In genomic region chr4:62314516-62314915, GRCm38 (mm10) we compare ENCODE assay signal across 22 mouse cellular contexts. TPM values are rescaled to one million over a fixed set of nuclear protein-coding genes. Genes with fewer than 3 reads are reported as not detected.
DNase-seq lines count a peak whose midpoint lies in the region; ATAC-seq and TF ChIP-seq lines count a peak whose summit lies in the region.
"Had no signal": no experiment of that assay in that cellular context is flagged by ENCODE, and none has a peak within 500 bp of the region (broad histone marks: within the 10 kb centered on the region; RNA-seq: fewer than 3 reads in every experiment).

No protein-coding gene starts in this region.

- TF ChIP-seq POLR2A in liver, adult 2 months (IDR thresholded peaks at IDR 0.05; ENCODE audit: extremely low read depth, insufficient read depth, low read length), result no peak

- TF ChIP-seq CTCF in liver, adult 2 months (IDR thresholded peaks at IDR 0.05; ENCODE audit: low read depth, low read length), result no peak
- no peak for TF ChIP-seq CTCF in liver, postnatal 0 days (IDR thresholded peaks at IDR 0.05; ENCODE audit: low read depth)

- ATAC-seq in liver, postnatal 0 days, result no peak
- ATAC-seq: forebrain, embryonic 13.5 days; intestine, embryonic 15.5 days had no signal

- in situ Hi-C loops in ES-E14 (cut with MboI; ENCODE audit: low sequenced_read_pairs in 2 of 2, unreplicated experiment in 2 of 2), result no loop called here

- no peaks in the 10 kb centered on the region for H3K79me2 ChIP-seq in liver, adult 2 months (ENCODE audit: control insufficient read depth, insufficient read depth, low read length)
- peaks cover 34% of the 10 kb centered on the region; the same call in 1 of the 2 replicates for H3K79me2 ChIP-seq in macrophage (ENCODE audit: inconsistent target)

- no peak for DNase-seq in liver, adult 2 months (ENCODE audit: extremely low read depth, low read depth, low spot score)
- DNase-seq in liver, postnatal 0 days, result no peak
- DNase-seq in ES-E14 (ENCODE audit: low read depth, low spot score), result peak; percentile 20
- no peak for DNase-seq in urinary bladder, postnatal 36 days (ENCODE audit: low spot score in 2 of 2)
- no peak for DNase-seq in kidney, adult 11 months
- DNase-seq: adrenal gland, postnatal 10 days; adrenal gland, postnatal 36 days; B cell, adult 2 months; cerebellum, adult 18-20 months; cerebellum, adult 9-10 months; cerebellum, postnatal 14 days; gastrocnemius, postnatal 25 days; heart, adult 2 months; kidney, adult 18-20 months had no signal

- no peaks in the 10 kb centered on the region for H3K27me3 ChIP-seq in liver, adult 2 months (ENCODE audit: control insufficient read depth, insufficient read depth, low read length)
- no peaks in the 10 kb centered on the region for H3K27me3 ChIP-seq in liver, postnatal 0 days (ENCODE audit: insufficient read depth, low read length)
- H3K27me3 ChIP-seq: CH12.LX; forebrain, embryonic 13.5 days; hindbrain, embryonic 12.5 days; hindbrain, embryonic 15.5 days; intestine, embryonic 15.5 days had no signal

- 0 out of 2 replicates have a peak overlapping the region, but pooled peaks have one; percentile 31 for H3K27ac ChIP-seq in liver, adult 2 months (replicated peaks; ENCODE audit: insufficient read depth, low read depth, low read length)
- H3K27ac ChIP-seq in liver, postnatal 0 days (ENCODE audit: low read depth), result no peak overlapping the region
- H3K27ac ChIP-seq in ES-E14 (ENCODE audit: insufficient read depth, low read depth, low read length, poor library complexity, severe bottlenecking) (0 out of 2 replicates have a peak overlapping the region, but pooled peaks have one; percentile 1), macrophage (0 out of 2 replicates have a peak overlapping the region, but pooled peaks have one; percentile 2)
- H3K27ac ChIP-seq: forebrain, embryonic 10.5 days; forebrain, embryonic 13.5 days; heart, adult 2 months; heart, embryonic 10.5 days; hindbrain, embryonic 12.5 days; hindbrain, embryonic 15.5 days; intestine, embryonic 15.5 days had no signal

- no peak overlapping the region for H3K9ac ChIP-seq in liver, adult 2 months (ENCODE audit: low read depth, low read length)
- no peak overlapping the region for H3K9ac ChIP-seq in liver, postnatal 0 days (replicated peaks)
- H3K9ac ChIP-seq in ES-E14 (ENCODE audit: insufficient read depth, low read depth, low read length, poor library complexity, severe bottlenecking), result no peak overlapping the region
- H3K9ac ChIP-seq: forebrain, embryonic 13.5 days; hindbrain, embryonic 12.5 days; hindbrain, embryonic 15.5 days; intestine, embryonic 15.5 days had no signal

- peaks cover 71% of the 10 kb centered on the region for H3K36me3 ChIP-seq in liver, adult 2 months (ENCODE audit: control insufficient read depth, insufficient read depth, low read length)
- H3K36me3 ChIP-seq in liver, postnatal 0 days (replicated peaks; ENCODE audit: insufficient read depth, low read length), result peaks cover 67% of the 10 kb centered on the region
- no peaks in the 10 kb centered on the region; the same call in none of the 2 replicates for H3K36me3 ChIP-seq in ES-E14 (ENCODE audit: control insufficient read depth, insufficient read depth, low read length, poor library complexity, severe bottlenecking)
- H3K36me3 ChIP-seq in macrophage (ENCODE audit: inconsistent target), result peaks cover 84% of the 10 kb centered on the region

- no peak overlapping the region for H3K4me2 ChIP-seq in liver, postnatal 0 days (ENCODE audit: low read depth, low read length)
- H3K4me2 ChIP-seq: forebrain, embryonic 13.5 days; hindbrain, embryonic 12.5 days; hindbrain, embryonic 15.5 days; intestine, embryonic 15.5 days had no signal

- no peak overlapping the region for H3K4me3 ChIP-seq in liver, adult 2 months (ENCODE audit: insufficient read depth, low read depth, low read length)
- H3K4me3 ChIP-seq in liver, postnatal 0 days (ENCODE audit: low read depth, low read length), result no peak overlapping the region
- H3K4me3 ChIP-seq in ES-E14 (ENCODE audit: insufficient read depth in 1 of 2, low read depth in 1 of 2, low read length in 2 of 2, poor library complexity in 1 of 2, severe bottlenecking in 1 of 2) (no peak overlapping the region), macrophage (ENCODE audit: inconsistent target) (no peak overlapping the region)
- H3K4me3 ChIP-seq: forebrain, embryonic 10.5 days; forebrain, embryonic 13.5 days; heart, adult 2 months; heart, embryonic 10.5 days; hindbrain, embryonic 12.5 days; hindbrain, embryonic 15.5 days; intestine, embryonic 15.5 days had no signal

- WGBS in liver, adult 2 months, result 97% methylated on average over 3 of the region's 3 CpGs
- WGBS in liver, postnatal 0 days (ENCODE audit: insufficient replicate concordance), result 86% methylated on average over 3 of the region's 3 CpGs
- 97% methylated on average over 3 of the region's 3 CpGs for WGBS in macrophage (ENCODE audit: missing documents)

- H3K9me3 ChIP-seq in liver, postnatal 0 days (ENCODE audit: low read length), result no peaks in the 10 kb centered on the region
- H3K9me3 ChIP-seq in ES-E14 (ENCODE audit: control insufficient read depth, insufficient read depth, low read depth, low read length), result no peaks in the 10 kb centered on the region
- H3K9me3 ChIP-seq: forebrain, embryonic 10.5 days; forebrain, embryonic 13.5 days; heart, embryonic 10.5 days; hindbrain, embryonic 12.5 days; intestine, embryonic 15.5 days had no signal

- no peaks in the 10 kb centered on the region; the same call in 1 of the 2 replicates for H3K4me1 ChIP-seq in liver, adult 2 months (ENCODE audit: control insufficient read depth, insufficient read depth, low read length)
- no peaks in the 10 kb centered on the region for H3K4me1 ChIP-seq in liver, postnatal 0 days (ENCODE audit: insufficient read depth)
- H3K4me1 ChIP-seq in ES-E14 (ENCODE audit: control insufficient read depth in 2 of 2, insufficient read depth in 2 of 2, low read length in 2 of 2, poor library complexity in 1 of 2), result peaks cover 16 to 23% of the 10 kb centered on the region in 2 experiments
- H3K4me1 ChIP-seq: forebrain, embryonic 10.5 days; forebrain, embryonic 13.5 days; heart, embryonic 10.5 days; hindbrain, embryonic 12.5 days; hindbrain, embryonic 15.5 days; intestine, embryonic 15.5 days had no signal

- no peak for TF ChIP-seq EP300 in liver, postnatal 0 days (IDR thresholded peaks at IDR 0.05; ENCODE audit: low read depth)

TF ChIP-seq in ES-E14, 5 proteins besides CTCF, POLR2A, EP300 and RAD21:
- no peak for TF ChIP-seq ZNF384 (IDR thresholded peaks at IDR 0.05; ENCODE audit: low read depth, low read length)
- TF ChIP-seq HCFC1 (IDR thresholded peaks at IDR 0.05; ENCODE audit: borderline replicate concordance, insufficient read depth, low read length), result no peak
- no peak for TF ChIP-seq MAFK (IDR thresholded peaks at IDR 0.05; ENCODE audit: insufficient read depth, low read depth, low read length)
- TF ChIP-seq ZC3H11A (IDR thresholded peaks at IDR 0.05; ENCODE audit: borderline replicate concordance, low read depth, low read length), result no peak
- no peak for TF ChIP-seq CHD2 (IDR thresholded peaks at IDR 0.05; ENCODE audit: low read depth, low read length)

RNA-seq across cellular contexts. Expression of gene Fkbp15, which starts 45.8 kb away (rescaled TPM):
- 22.7 and 24.5 TPM in 2 replicates for total RNA-seq in liver, adult 2 months (2014; rRNA removed)
- 17.4 and 20.0 TPM in 2 replicates for polyA plus RNA-seq in liver, adult 2 months (2012; rRNA removed)
- polyA plus RNA-seq in liver, postnatal 0 days (2015; fragmentation: Nextera tagmentation; extraction: Ambion mirVana), result 11.7 and 13.3 TPM in 2 replicates
- 20.3 and 20.7 TPM in 2 replicates for total RNA-seq in ES-E14 (2012; rRNA removed)
- total RNA-seq in macrophage (2018; cell fraction: chromatin; rRNA removed), result 100 to 1,000 TPM; 169 to 626 (median 517) TPM
- total RNA-seq in macrophage (2018; cell fraction: cytosol; rRNA removed), result 100 to 1,000 TPM; 103 to 194 (median 146) TPM
- 100 to 1,000 TPM; 122 to 388 (median 268) TPM for total RNA-seq in macrophage (2018; cell fraction: nucleus; rRNA removed)
- polyA plus RNA-seq in macrophage (2018), result 137 to 171 TPM (median 154 TPM) in 3 replicates

RNA-seq across cellular contexts. Expression of gene Slc31a1, which starts 46.0 kb away (rescaled TPM):
- total RNA-seq in liver, adult 2 months (2014; rRNA removed), result 88.4 and 91.4 TPM in 2 replicates
- polyA plus RNA-seq in liver, adult 2 months (2012; rRNA removed), result 75.3 and 81.5 TPM in 2 replicates
- polyA plus RNA-seq in liver, postnatal 0 days (2015; fragmentation: Nextera tagmentation; extraction: Ambion mirVana), result 50.9 and 54.3 TPM in 2 replicates
- 27.9 and 30.7 TPM in 2 replicates for total RNA-seq in ES-E14 (2012; rRNA removed)
- 10 to 100 TPM in 25 of 26 experiments, 1 to 10 TPM in 1; 9.1 to 64.5 (median 30.9) TPM for total RNA-seq in macrophage (2018; cell fraction: chromatin; rRNA removed)
- 100 to 1,000 TPM in 13 of 26 experiments, 10 to 100 TPM in 13; 80.7 to 117 (median 99.3) TPM for total RNA-seq in macrophage (2018; cell fraction: cytosol; rRNA removed)
- 100 to 1,000 TPM in 10 of 26 experiments, 10 to 100 TPM in 16; 37.3 to 132 (median 94.5) TPM for total RNA-seq in macrophage (2018; cell fraction: nucleus; rRNA removed)
- 73.8 to 99.5 TPM (median 84.1 TPM) in 3 replicates for polyA plus RNA-seq in macrophage (2018)

RNA-seq across cellular contexts. Expression of gene Slc31a2, which starts 52.2 kb away (rescaled TPM):
- 9.7 and 10.2 TPM in 2 replicates for total RNA-seq in liver, adult 2 months (2014; rRNA removed)
- polyA plus RNA-seq in liver, adult 2 months (2012; rRNA removed), result 9.3 and 12.8 TPM in 2 replicates
- polyA plus RNA-seq in liver, postnatal 0 days (2015; fragmentation: Nextera tagmentation; extraction: Ambion mirVana), result 8.9 and 9.2 TPM in 2 replicates
- total RNA-seq in ES-E14 (2012; rRNA removed), result 16.5 and 23.0 TPM in 2 replicates
- 100 to 1,000 TPM in 20 of 26 experiments, 10 to 100 TPM in 6; 30.8 to 346 (median 186) TPM for total RNA-seq in macrophage (2018; cell fraction: chromatin; rRNA removed)
- total RNA-seq in macrophage (2018; cell fraction: cytosol; rRNA removed), result 100 to 1,000 TPM in 16 of 26 experiments, 10 to 100 TPM in 10; 40.5 to 406 (median 208) TPM
- total RNA-seq in macrophage (2018; cell fraction: nucleus; rRNA removed), result 100 to 1,000 TPM in 24 of 26 experiments, 10 to 100 TPM in 2; 78.8 to 617 (median 339) TPM
- 40.1 to 89.6 TPM (median 57.2 TPM) in 3 replicates for polyA plus RNA-seq in macrophage (2018)
